Mouse (Mus musculus): ENCODE data around the gene Ebf3. TPM values are rescaled to one million over a fixed set of nuclear protein-coding genes. Genes with fewer than 3 reads are reported as not detected.

Gene Ebf3
- polyA plus RNA-seq, 1 experiment from 2014 or later = 0.80 TPM

- Histone ChIP-seq H3K9ac (replicated peaks) (no peak overlapping the region), H3K4me1 (peaks cover 14% of the 10 kb centered on the region), H3K27me3 (peaks cover 76% of the 10 kb centered on the region), H3K4me3 (no peak overlapping the region), H3K9me3 (no peaks in the 10 kb centered on the region), H3K27ac (replicated peaks) (no peak overlapping the region), H3K36me3 (no peaks in the 10 kb centered on the region), H3K4me2 (replicated peaks) (no peak overlapping the region)
- WGBS = 39% methylated on average over 15 of the region's 15 CpGs
- ATAC-seq (replicated peaks) = no peak
Observed at GRCm38 (mm10) chr7:137209688-137210345, 104.4 kb downstream of the Ebf3 start.

DNA sequence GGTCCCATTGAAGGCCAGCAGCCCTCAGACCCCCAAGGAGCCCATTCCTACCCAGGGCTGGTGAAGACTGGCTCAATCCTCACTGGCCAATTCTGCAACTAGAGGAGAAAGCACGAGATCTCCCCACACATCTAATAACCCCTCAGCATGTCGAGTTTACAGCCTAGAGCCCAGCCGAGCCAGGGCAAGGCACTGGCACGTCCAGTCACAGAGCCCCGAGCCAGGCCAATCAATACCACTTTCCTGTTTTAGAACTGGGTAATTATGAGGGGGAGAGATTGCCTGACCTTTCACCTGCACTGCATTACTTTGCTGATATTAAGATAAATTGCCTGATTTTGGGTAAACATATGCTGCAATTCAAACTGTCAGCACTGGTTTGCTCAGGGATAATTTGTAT is 105.7 kb downstream of the Ebf3 start:
- Histone ChIP-seq H3K9me3 (no peaks in the 10 kb centered on the region), H3K9ac (replicated peaks) (no peak overlapping the region), H3K27me3 (peaks cover 81% of the 10 kb centered on the region), H3K4me1 (peaks cover 14% of the 10 kb centered on the region), H3K4me2 (replicated peaks) (no peak overlapping the region), H3K36me3 (no peaks in the 10 kb centered on the region), H3K4me3 (no peak overlapping the region), H3K27ac (replicated peaks) (no peak overlapping the region)
- WGBS = 69% methylated on average over 5 of the region's 5 CpGs
- ATAC-seq (replicated peaks) = no peak

DNA sequence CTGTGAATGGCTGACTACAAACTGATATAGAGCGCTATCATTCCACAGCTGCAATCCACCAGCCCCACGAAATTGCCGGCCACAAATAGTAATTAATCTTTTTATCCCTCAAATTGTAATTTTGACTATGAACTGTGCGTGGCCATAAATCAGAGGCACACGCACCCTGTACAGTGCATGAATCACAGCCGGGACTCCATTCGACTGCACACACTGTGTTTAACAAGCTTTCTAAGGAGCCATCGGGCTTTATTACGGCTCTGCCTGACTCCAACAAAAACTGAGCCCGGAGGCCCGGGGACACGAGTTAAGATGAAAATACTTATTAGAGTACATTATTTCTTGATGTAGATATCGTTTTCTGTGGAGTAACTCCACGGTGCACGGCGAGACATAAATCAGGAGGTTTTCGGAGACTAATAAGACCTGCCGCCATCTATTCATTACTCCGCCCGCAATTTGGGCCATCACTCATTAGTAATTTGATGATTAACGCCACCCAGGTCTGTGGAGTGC is 107.4 kb downstream of the Ebf3 start:
- H3K36me3 ChIP-seq = no peaks in the 10 kb centered on the region
- no peak overlapping the region for H3K9ac ChIP-seq (replicated peaks)
- H3K27me3 ChIP-seq = peaks cover 73% of the 10 kb centered on the region
- WGBS = 35% methylated on average over 21 of the region's 21 CpGs
- no peak overlapping the region for H3K4me2 ChIP-seq (replicated peaks)
- no peak overlapping the region for H3K27ac ChIP-seq (replicated peaks)
- H3K9me3 ChIP-seq = no peaks in the 10 kb centered on the region
- ATAC-seq (replicated peaks) = no peak
- no peak overlapping the region for H3K4me3 ChIP-seq
- peaks cover 25% of the 10 kb centered on the region for H3K4me1 ChIP-seq

- no peak overlapping the region for H3K9ac ChIP-seq (replicated peaks)
- 69% methylated on average over 4 of the region's 4 CpGs for WGBS
Observed at GRCm38 (mm10) chr7:137199533-137199932, 114.7 kb downstream of the Ebf3 start.

GRCm38 (mm10) chr7:137198921-137199320 is 115.3 kb downstream of the Ebf3 start:
- Histone ChIP-seq H3K4me3 (no peak overlapping the region), H3K27ac (replicated peaks) (no peak overlapping the region), H3K36me3 (no peaks in the 10 kb centered on the region), H3K4me2 (replicated peaks) (no peak overlapping the region), H3K9ac (replicated peaks) (no peak overlapping the region), H3K4me1 (peaks cover 11% of the 10 kb centered on the region), H3K27me3 (peaks cover 72% of the 10 kb centered on the region), H3K9me3 (no peaks in the 10 kb centered on the region)
- ATAC-seq (replicated peaks) = no peak
- WGBS = 89% methylated on average over 15 of the region's 15 CpGs

More at GRCm38 (mm10) chr7:137199533-137199932, 114.7 kb downstream of the Ebf3 start:
- Histone ChIP-seq H3K9me3 (no peaks in the 10 kb centered on the region), H3K36me3 (no peaks in the 10 kb centered on the region), H3K4me2 (replicated peaks) (no peak overlapping the region), H3K4me1 (peaks cover 11% of the 10 kb centered on the region), H3K4me3 (no peak overlapping the region), H3K27me3 (peaks cover 74% of the 10 kb centered on the region), H3K27ac (replicated peaks) (no peak overlapping the region)
- ATAC-seq (replicated peaks) = no peak

DNA sequence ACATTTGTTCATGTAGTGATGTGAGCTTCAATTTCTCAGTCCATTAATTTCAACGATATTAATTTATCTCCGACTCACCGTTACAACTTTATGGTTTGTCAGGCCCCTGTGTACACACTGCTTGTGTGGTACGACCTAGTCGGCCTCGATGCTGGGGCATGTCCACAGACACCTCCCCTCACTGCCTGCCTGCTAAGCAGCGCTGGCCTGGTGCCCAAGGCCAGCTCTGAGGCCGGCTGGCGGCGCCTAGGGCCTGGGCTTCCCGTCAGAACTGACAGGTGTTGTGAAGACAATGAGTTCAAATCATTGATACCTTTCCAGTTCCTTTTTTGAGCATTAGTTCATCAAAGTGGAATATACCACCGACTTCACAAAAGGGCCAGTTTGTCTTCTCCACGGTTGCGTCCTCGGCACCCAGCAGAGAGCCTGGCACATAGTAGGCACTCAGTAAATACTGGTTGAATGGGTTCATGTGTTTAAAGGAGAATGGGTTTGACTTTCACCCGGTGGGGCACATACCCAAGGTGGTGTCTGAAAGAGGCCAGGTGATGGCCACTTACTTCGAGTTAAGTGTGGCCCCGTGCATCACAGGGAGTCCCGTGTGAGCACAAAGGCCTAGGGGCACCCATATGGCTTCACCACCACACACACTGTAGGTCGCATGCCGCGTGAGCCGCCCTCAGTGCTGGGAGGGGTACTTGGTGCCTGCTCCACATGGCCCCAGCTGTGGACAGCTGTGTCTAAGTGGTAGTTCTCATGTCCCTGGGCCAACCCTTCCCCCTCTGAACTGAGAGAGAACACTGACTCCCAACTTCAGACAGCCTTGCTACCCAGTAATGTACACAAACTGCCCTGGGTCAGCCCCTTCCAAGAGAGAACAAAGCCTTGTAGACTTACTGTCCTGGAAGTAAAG is 116.9 kb downstream of the Ebf3 start:
- Histone ChIP-seq H3K27ac (replicated peaks) (no peak overlapping the region), H3K27me3 (peaks cover 75% of the 10 kb centered on the region), H3K36me3 (no peaks in the 10 kb centered on the region), H3K4me1 (peaks cover 8% of the 10 kb centered on the region), H3K9me3 (no peaks in the 10 kb centered on the region), H3K4me3 (no peak overlapping the region), H3K4me2 (replicated peaks) (no peak overlapping the region), H3K9ac (replicated peaks) (no peak overlapping the region)
- 75% methylated on average over 23 of the region's 23 CpGs for WGBS
- ATAC-seq (replicated peaks) = no peak

GRCm38 (mm10) chr7:137196536-137196935 is 117.7 kb downstream of the Ebf3 start:
- Histone ChIP-seq H3K9me3 (no peaks in the 10 kb centered on the region), H3K9ac (replicated peaks) (no peak overlapping the region), H3K36me3 (no peaks in the 10 kb centered on the region), H3K4me2 (replicated peaks) (no peak overlapping the region), H3K27me3 (peaks cover 76% of the 10 kb centered on the region), H3K4me3 (no peak overlapping the region), H3K27ac (replicated peaks) (no peak overlapping the region), H3K4me1 (peaks cover 13% of the 10 kb centered on the region)
- ATAC-seq (replicated peaks) = no peak
- 87% methylated on average over 6 of the region's 6 CpGs for WGBS

DNA sequence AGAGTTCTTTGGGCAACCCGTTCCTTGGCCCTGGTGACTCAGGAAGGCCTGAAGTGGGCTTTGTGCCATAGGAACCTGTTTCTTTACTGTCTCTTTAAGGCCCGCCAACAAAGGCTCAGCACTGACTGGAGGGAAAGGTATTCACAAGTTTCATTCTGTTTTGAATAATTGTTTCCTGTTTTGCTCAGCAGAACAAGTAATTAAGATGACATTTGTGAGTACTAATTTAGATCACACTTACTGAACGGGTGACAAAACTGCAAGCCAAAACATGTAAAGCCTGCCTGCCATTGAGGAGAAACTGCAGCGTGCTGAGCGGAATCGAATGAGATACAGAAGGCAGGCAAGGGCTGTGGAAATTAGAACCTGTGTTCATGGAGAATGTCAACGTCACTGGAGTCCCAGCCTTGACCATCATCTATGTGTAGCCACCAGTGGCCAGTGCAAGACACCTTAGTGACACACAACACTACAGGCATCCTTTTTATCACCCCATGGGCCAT is 121.4 kb downstream of the Ebf3 start:
- peaks cover 67% of the 10 kb centered on the region for H3K27me3 ChIP-seq
- H3K9me3 ChIP-seq = no peaks in the 10 kb centered on the region
- H3K36me3 ChIP-seq = no peaks in the 10 kb centered on the region
- 26% methylated on average over 7 of the region's 7 CpGs for WGBS
- peak; percentile 51 for ATAC-seq (replicated peaks)
- H3K4me1 ChIP-seq = peaks cover 14% of the 10 kb centered on the region
- no peak overlapping the region for H3K27ac ChIP-seq (replicated peaks)
- H3K4me2 ChIP-seq (replicated peaks) = no peak overlapping the region
- no peak overlapping the region for H3K4me3 ChIP-seq
- H3K9ac ChIP-seq (replicated peaks) = no peak overlapping the region

- H3K9ac ChIP-seq (replicated peaks) = no peak overlapping the region
- WGBS = 12% methylated on average over 12 of the region's 12 CpGs
- no peak for ATAC-seq (replicated peaks)
- H3K36me3 ChIP-seq = no peaks in the 10 kb centered on the region
- no peak overlapping the region for H3K27ac ChIP-seq (replicated peaks)
- H3K27me3 ChIP-seq = peaks cover 70% of the 10 kb centered on the region
- H3K4me3 ChIP-seq = no peak overlapping the region
- no peaks in the 10 kb centered on the region for H3K9me3 ChIP-seq
- peaks cover 14% of the 10 kb centered on the region for H3K4me1 ChIP-seq
- H3K4me2 ChIP-seq (replicated peaks) = no peak overlapping the region
Observed at GRCm38 (mm10) chr7:137191889-137192288, 122.4 kb downstream of the Ebf3 start.

- Histone ChIP-seq H3K4me2 (replicated peaks) (no peak overlapping the region), H3K36me3 (no peaks in the 10 kb centered on the region), H3K9ac (replicated peaks) (no peak overlapping the region), H3K9me3 (no peaks in the 10 kb centered on the region), H3K27me3 (peaks cover 8% of the 10 kb centered on the region; the same call in 1 of the 2 replicates), H3K4me3 (no peak overlapping the region), H3K27ac (replicated peaks) (no peak overlapping the region), H3K4me1 (no peaks in the 10 kb centered on the region)
- ATAC-seq (replicated peaks) = no peak
- 68% methylated on average over 9 of the region's 9 CpGs for WGBS
Observed at GRCm38 (mm10) chr7:137172278-137172677, 142.0 kb downstream of the Ebf3 start.

DNA sequence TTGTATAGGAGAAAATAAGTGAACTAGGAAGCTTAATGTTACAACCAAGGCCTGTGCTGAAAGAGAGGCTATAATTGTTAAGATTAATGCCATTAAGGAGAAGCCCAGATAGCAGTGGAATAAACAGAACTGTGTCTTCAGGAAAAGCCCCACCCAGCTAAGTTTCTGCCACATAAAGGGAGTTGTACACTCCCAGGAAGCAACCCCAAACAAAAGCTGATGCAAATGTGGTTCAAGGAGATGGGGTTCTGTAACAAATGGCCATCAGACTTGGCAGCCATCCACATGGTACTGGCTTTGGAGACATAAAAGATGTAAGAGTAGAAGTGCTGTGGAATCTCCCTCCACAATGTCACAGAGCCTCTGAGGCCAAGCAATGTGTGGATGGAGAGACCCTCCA is 155.2 kb downstream of the Ebf3 start:
- H3K9ac ChIP-seq (replicated peaks) = no peak overlapping the region
- no peaks in the 10 kb centered on the region for H3K27me3 ChIP-seq
- no peaks in the 10 kb centered on the region for H3K9me3 ChIP-seq
- H3K4me2 ChIP-seq (replicated peaks) = no peak overlapping the region
- no peak for ATAC-seq (replicated peaks)
- no peak overlapping the region for H3K27ac ChIP-seq (replicated peaks)
- H3K4me1 ChIP-seq = no peaks in the 10 kb centered on the region
- H3K4me3 ChIP-seq = no peak overlapping the region
- no peaks in the 10 kb centered on the region for H3K36me3 ChIP-seq

GRCm38 (mm10) chr7:137154623-137155022 is 159.6 kb downstream of the Ebf3 start:
- no peak for ATAC-seq (replicated peaks)
- Histone ChIP-seq H3K36me3 (no peaks in the 10 kb centered on the region), H3K27ac (replicated peaks) (no peak overlapping the region), H3K9me3 (no peaks in the 10 kb centered on the region), H3K4me1 (no peaks in the 10 kb centered on the region), H3K27me3 (no peaks in the 10 kb centered on the region), H3K9ac (replicated peaks) (no peak overlapping the region), H3K4me3 (no peak overlapping the region), H3K4me2 (replicated peaks) (no peak overlapping the region)
- WGBS = 85% methylated on average over 2 of the region's 2 CpGs
